Mouse (Mus musculus): ENCODE measurements around the gene Mylk4.
A peak's percentile ranks its signal among the peaks of the same experiment; 100 is the strongest.

Gene Mylk4

DNA sequence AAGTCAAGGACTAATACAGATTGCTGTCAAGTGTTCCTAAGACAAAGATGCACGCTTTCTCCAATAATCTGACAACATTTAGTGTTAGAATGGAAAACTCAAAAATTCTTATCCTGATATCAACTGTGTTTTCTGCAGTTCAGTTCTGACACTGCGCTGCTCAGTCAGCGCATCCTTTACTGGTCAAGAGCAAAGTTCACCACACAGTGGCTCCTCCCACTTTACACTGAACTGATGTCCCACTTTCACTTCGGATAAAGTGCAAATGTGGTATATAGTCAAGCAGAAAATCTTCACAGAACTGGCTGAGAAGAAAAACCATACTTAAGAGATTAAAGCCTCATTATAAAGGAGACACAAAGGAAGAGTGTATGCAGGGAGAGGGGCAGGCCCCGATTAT, 11.4 kb upstream of the Mylk4 start:
- no peak for DNase-seq (ENCODE audit: low read depth)

DNA sequence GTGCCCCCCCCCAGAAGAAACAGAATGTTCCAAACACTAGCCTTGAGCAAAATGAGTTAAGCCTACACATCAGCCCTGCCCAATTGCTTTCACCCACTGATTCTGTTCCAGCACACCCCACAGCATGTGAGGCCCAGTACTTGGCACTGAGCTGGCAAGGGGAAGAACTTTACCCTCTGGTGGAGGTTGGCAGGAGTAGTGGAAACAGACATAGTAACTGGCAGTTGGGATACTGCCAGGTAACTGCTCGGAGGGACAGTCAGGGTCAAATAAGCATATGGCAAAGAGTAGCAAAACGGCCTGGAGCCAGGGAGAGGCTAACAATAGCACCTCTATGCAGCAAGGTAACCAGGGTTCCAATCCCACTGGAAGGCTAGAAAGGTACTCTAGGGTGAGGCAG, 10.9 kb upstream of the Mylk4 start:
- DNase-seq (ENCODE audit: low read depth), result no peak

DNA sequence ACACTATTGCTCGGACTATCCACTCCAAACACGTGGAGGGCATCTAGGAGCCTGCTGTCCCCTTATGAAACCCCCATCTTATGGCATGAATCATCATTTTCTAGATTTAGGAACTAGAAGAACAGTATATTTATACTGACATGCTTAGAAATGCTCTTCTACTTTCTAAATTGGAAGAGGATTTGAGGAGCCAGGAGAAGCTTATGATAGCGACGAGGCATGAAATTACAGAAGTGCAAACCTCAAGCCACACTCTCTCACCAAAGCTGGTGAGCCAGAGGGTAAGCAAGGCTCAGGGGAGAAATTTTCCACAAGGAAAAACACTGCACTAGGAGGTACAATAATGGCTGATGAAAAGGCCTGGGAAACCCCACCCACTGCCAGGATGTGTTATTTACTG, 6.0 kb upstream of the Mylk4 start:
- DNase-seq (ENCODE audit: low read depth), result no peak

DNA sequence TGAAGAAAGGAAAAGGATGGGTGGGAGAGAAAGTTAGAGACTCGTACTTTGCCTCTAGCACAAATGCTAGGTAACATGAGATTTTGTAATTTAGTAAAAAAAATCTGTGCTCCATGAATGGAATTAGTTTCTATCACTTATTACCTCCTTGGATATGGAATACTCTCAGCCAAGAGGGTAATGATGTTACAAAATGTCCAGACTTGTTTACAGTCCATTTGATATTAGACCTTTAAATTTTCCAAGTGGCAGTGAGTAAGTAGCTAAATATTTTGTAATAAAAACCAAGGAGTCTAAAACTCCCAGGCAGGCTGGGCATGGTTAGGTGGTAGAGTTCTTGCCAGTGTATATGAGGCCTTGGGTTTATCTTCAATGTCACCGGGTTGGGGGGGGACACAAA, 3.8 kb upstream of the Mylk4 start:
- no peak for DNase-seq (ENCODE audit: low read depth)

DNA sequence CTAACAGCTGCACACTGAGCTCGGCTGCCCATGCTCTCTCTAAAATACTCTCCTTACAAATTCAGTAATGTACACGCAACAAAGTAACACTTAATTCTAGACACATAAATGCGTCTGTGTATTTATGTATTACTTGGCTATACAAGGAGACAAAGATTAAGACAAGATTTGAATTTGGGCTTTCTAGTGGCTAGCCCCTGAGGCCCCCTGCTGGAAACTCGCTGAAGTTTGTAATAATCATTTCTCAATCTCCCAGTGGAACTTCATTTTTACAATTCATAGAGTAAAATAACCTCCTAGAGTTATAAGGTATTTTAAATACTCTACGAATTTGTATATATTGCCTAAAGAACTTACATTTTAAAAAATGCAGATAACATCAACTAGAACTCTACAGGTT, 699 bp downstream of the Mylk4 start:
- DNase-seq (ENCODE audit: low read depth), result peak; percentile 19

DNA sequence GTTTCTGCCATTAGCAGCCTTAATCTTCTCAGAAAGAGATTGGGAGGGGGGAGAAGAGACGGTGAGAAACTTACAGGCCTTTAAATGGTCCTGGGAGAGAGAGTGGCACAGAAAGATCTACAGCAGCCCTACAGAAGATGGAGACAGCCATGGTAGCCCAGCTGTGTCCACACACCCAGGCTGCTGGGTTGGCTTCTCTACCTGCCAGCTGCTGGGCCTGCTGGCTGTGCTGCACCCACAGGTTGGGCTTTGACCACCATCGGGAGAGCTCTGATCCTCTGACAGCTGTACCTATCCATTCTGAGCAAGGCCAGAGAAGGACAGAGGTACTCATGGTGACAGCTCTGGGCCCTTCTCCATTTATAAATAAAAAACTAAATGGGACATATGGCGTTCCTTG, 4.9 kb downstream of the Mylk4 start:
- DNase-seq (ENCODE audit: low read depth), result no peak

DNA sequence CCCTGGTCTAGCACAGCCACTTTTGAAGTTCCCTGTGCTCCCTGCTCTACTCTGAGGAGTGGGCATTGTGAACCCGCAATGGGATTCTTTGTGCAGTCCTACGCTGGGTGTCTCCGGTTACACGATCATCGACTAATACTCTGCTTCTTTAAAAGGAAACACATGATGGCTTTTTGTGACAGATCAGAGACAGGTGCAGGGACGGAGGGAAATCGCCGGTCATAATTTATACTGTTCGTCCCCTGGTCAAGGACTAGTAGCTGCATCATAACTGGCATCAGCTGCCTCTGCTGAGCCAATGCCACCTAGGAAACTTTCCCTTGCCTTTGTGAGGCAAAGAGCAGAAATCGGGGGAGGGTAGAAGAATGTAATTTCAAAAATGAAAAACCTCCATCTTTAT, 7.4 kb downstream of the Mylk4 start:
- DNase-seq (ENCODE audit: low read depth), result no peak

DNA sequence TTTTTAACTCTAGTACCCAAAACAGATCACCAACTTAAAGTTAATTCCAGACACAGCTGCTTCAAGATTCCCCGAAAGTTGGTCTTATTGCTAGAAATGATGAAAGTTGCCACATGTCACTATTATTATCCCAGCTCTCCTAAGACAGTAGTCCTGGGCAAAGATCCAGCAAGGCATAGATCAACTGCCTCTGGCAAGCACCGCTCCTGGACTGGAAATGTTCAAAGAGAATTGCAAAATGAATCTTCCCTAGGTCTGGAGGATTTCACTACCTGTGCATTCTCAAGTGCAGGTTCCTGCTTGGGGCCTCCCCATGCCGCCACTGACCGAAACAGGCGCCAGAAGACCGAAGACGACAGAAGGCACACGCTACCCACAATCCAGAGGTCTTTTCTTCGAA, 7.9 kb downstream of the Mylk4 start:
- no peak for DNase-seq (ENCODE audit: low read depth)

DNA sequence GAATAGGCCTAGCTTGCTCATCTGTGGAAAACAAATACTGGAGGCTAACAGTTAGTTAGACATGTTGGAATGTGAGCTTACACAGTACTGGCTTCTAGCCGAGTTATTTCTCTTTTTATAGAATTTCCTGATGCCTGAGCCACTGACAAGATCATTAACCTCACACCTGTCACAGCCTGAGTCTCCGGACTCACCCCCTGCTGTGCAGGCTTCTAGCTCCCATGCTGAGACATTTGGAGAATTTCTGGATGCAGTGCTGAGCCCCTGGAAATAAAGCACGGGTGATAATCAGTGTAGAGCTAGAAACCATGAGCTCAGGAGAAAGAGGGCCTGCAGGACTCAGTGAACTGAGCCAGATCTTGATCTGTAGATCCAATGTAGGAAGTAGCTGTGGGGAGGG, 13.8 kb downstream of the Mylk4 start:
- no peak for DNase-seq (ENCODE audit: low read depth)

DNA sequence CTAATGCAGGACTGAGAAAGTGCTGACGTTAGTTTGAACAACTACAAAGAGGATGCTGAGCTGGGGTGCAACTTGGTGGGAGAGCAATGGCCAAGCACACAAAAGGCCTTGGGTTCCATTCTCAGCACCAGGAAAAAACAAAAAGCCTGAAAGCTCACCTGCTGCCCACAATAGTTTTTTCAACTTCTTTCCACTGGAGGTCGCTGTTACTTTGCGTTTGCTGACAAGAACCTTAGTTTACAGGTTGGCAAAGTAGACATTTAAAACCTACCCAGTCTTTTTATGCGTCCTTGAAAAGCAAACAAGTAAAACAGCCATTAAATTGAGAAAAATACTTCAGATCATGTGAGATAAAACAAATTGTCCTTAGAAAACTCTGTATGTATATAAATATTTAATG, 15.7 kb downstream of the Mylk4 start:
- peak; percentile 70 for DNase-seq (ENCODE audit: low read depth)

DNA sequence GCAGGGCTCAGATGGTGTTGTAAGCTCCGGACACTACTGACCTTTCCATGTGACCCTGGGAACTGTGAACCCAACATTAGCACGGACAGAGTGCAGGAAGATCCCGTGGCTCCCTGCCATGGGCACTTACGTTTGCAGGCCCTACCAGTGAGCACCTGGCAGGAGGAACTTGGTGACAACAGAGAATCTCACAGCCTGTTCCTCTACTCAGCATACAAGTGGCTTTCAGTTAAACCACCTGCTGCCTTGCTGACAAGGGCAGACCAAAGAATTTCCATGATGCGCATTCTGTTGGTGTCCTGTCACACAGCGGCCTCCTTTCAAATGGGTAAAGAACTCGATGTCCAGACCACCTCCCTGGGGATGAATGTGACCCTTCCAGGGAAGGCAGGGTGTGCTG, 19.3 kb downstream of the Mylk4 start:
- DNase-seq (ENCODE audit: low read depth), result no peak

DNA sequence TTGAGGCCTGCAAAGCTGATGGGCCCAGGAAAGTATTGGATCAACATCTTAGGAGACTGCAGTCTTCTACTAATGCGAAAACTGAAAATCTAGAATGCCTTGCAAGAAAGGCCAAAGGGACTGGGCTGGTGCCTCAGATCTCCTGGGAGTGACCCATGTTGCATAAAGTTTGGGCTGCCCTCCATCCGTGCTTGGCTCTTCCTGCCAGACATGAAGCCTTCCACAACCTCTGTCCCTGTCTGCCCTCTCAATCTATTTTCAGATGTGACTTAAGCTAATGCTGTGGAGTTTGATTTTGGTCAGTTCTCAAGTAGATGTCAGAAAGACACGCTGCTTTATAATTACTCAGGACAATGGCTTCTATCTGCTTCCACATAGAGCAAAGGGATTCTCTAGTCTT, 20.6 kb downstream of the Mylk4 start:
- DNase-seq (ENCODE audit: low read depth), result no peak

DNA sequence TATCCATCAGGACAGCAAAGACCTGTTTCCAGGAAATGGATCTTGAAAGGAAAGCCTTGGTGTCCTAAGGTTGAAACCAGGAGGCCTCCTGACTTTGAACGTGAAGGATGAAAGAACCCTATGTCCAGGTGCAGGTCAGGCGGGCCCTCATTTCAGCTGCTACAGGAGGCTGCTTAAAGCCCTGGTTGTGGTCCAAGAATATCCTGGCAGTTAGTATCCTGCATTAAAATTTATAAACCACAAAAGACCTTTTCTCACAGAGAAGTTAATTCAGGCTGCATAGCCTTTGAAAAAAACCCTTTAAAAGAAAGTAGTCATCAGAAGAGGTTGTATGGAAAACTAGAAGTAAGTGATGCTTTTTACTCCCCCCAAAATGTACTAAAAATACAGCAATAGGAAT, 23.0 kb downstream of the Mylk4 start:
- DNase-seq (ENCODE audit: low read depth), result no peak

DNA sequence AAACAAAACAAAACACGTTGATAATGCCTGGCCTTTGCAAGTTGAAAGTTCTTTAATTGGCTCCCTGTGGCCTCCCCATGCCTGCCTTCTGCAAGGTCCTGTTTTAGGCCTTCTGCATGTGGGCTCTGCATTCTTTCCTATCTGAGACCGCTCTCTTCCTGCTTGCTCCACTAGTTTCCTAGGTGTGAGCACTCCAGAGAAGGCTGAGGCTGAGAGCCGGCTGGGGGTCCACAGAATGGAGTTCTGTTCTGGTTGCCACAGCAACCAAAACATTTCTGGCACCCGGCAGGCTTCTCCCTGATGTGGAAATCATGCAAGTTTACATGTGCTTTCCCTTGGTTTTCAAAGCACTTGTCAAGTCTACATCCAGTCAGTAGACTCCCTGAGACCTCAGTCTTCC, 24.7 kb downstream of the Mylk4 start:
- no peak for DNase-seq (ENCODE audit: low read depth)

DNA sequence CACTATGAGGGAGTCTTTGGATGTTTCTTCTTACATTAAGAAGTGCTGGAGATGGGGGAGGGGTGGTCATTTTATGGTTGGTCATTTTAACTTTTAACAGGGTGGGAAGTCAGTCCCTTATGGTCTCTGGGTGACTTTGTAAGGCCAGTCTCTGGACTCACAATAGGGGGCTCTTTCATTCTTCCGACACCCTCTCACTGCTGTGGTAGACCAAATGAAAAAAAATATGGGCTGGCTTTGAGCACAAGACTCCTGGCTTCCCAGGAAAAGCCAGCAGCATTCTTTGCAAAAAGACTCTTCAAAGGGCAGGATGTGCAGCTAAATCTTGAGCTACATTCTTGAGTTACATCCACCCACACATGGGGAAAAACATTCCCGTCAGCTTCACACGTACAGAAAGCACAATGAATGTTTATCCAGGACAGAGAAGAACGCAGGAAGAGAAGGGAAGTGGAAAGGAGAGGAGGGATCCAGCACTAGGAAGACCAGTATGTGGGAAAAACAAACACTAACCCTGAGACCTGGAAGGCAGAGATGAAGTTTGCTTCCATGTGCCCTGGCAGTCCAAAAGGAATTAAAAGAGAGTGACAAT, 31.6 kb downstream of the Mylk4 start:
- DNase-seq (ENCODE audit: low read depth), result no peak

DNA sequence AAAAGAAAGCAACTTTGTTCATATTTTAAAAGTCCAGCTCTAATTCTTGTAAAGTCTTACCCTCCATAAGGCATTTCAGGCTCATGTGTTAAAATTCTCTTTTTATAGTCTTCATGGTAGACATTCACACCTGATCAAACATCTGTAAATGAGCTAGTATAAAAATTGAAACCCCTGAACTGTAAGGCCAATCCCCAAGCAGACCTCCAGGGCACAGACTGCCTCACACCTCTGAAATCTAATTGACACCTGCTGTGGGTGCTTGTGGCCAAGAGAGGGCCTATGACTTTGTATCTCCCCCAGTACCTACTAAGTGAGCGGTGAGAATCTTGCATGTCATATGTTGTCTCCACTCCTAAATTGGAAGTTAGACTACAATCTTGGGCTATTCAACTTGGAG, 33.2 kb downstream of the Mylk4 start:
- DNase-seq (ENCODE audit: low read depth), result no peak

DNA sequence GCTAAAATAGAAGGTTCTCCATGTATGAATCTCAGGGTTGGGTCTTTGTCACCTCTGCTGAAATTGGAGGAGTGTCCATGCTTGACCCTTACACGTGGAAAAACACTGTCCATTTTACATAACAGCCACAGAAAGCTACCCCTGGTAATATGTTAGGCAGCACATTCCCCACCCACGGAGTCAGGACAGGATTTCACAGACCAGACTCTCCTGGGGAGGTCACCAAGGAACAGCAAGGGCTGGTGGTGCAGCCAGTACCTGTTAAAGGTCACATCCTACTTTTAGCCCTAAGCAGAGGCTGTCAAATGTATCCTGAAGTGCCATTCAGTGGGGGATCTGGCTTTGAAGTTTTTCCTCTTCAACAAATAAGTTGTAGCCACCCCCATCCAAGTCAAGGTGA, 35.3 kb downstream of the Mylk4 start:
- no peak for DNase-seq (ENCODE audit: low read depth)

DNA sequence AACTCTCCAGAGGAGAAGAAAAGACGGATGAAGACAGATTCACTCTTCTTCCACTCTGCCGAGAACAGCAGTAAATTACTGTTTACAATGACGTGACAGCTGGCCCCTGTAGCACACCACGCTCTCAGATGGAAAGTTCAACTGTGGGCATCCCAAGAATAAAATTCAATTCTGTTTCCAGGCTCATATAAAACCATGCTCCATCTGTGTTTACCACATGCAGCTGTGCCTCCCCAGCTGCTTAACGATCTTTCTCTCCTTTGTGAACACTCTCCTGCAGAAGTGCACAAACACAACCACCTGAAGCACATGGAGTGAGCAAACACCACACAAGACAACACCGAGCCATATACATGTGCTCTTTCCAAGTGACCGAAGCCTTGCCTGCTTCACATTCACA, 42.6 kb downstream of the Mylk4 start:
- no peak for DNase-seq (ENCODE audit: low read depth)

DNA sequence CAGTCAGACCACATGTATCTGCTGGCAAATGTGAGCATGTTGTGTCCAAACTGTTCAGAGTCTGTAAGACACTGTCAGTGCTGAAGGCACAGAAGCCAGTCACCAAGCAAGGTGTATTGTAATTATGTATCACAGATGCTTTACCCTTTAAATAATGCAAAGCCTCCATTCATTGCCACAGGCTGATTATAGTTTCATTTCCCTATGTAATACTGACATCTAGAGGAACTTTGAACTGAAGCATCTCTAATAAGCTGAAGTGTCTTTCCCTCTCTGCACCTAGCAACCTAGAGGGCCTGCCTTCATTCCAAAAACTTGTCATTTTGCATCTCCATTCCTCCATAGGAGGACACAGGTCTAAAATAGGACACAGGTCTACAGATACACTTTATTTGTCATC, 52.5 kb downstream of the Mylk4 start:
- peak; percentile 41 for DNase-seq (ENCODE audit: low read depth)

DNA sequence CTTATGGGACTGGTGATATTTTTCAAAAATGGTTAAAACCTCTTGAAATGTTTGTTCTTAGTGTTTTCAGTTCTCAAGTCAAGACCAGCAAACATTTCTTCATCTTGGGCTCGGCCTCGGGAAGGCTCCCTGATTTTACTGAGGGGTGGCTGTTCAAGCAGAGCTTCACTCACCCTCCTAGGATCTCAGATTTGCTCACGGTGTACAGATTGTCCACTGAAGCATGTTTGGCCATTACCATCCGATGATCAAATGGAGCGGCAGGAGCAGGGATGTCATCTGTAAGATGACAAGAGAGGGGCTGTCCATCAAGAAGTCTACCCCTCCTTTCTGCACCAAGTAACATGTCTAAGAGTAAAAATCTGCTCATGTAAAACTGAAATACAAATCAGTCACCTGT, 59.1 kb downstream of the Mylk4 start:
- no peak for DNase-seq (ENCODE audit: low read depth)

DNA sequence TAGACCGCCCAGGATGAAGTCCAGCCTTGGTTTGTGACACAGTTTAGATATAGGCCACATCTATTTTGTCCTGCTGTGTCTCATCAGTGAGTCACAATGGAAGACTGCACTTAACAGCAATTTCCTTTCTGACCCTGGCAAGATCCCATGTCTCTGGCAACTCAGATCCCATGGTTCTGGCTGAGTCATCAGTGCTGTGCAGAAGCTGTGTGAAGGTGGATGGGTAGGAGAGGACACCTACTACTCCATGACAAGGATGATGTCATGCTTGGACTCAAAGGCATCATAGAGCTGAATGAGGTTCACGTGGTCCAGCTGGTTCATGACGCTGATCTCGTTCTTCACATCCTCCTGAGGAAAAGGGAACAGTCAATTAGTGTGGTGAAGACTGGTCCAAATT, 62.0 kb downstream of the Mylk4 start:
- peak; percentile 8 for DNase-seq (ENCODE audit: low read depth)

DNA sequence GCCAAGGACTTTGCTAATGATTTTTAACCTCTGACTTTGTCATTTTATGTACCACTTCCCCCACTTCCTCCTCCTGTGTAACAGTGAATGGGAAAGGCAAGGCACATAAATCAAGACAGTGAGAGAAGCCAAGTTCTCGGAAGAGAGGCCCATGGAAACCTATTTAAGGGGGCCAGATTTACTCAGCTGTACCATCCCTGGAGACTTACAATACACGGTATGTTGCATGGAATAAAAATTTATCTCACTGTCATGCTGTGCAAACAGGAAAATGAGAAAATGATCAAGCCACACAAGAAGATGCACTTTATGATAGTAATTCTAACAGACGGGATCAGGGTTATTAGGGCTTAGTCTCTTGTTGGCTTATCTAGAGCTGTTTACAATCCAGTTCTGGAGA, 64.5 kb downstream of the Mylk4 start:
- DNase-seq (ENCODE audit: low read depth), result no peak

DNA sequence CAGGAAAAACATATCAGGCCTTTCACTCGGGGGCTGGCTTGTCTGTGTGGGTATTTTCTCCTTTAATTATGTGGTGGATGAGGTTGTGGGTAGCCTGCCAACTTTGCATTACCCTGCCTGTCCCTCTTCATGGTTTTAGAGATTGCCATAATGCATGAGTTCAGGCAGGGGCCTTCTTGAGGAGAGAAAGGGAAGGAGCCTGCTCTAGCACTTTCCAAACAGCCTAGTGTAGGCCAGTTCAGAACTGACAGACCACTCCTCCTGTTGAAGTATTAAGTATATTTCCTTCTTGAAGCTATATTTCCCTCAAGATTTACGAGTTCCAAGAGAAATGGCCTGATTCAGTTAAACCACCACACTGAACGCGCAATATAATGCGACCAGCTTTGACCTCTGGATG, 66.0 kb downstream of the Mylk4 start:
- DNase-seq (ENCODE audit: low read depth), result no peak

DNA sequence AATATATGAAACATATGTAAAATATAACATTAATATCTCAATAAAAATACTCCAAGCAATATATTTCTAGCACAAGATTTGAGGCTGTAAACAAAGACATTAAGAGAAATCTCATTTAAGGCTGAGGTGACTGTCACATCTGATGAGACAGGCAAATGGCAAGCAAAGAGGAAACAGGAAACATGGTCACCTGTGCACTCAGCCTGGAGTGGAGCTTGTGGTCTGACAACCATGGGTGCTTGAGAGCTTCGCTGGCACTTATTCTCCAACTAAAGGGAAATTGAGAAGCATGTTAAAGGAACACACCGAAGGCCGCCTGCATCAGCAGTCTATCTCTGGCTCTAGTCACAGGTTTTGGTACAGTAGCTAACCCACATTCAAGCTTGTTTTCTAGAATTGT, 71.2 kb downstream of the Mylk4 start:
- DNase-seq (ENCODE audit: low read depth), result no peak

DNA sequence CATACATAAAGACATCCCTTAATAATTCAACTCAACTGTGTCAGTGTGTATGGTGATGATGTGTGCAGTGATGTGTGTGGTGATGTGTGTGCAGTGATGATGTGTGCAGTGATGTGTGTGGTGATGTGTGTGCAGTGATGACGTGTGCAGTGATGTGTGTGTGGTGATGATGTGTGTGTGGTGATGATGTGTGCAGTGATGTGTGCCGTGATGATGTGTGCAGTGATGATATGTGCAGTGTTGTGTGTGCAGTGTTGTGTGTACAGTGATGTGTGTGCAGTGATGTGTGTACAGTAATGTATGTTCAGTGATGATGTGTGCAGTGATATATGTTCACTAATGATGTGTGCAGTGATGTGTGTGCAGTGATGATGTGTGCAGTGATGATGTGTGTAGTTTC, 75.9 kb downstream of the Mylk4 start:
- DNase-seq (ENCODE audit: low read depth), result no peak

Measured in 416B (cell line).